Mouse (Mus musculus): ENCODE measurements around the gene Treh. TPM values are rescaled to one million over a fixed set of nuclear protein-coding genes. Genes with fewer than 3 reads are reported as not detected.

The Treh gene
- polyA plus RNA-seq (2015; fragmentation: Illumina TruSeq; extraction: RNeasy Lipid Tissue Mini Kit (QIAGEN cat#74804); ENCODE audit: insufficient read depth, low read depth, low replicate concordance), result not detected

DNA sequence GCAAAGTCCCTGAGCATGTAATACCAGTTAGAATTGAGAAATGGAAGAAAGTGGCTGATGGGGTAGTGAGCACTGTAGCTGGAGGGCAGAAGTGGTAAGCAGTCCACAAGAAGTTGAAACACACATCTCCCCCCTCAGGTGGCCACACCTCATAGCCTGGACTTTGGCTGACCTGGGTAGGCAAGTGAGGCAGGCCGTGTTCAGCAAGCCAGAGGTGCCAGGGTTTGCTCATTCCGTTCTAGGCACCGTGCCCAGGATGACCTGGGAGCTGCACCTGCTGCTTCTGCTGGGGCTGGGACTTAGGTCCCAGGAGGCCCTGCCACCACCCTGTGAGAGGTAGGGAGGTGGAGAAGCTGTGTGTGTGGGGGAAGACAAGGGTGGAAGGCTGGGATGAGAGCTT is at the start of gene Treh:
TSS of gene Treh (plus strand) at position 229 of the 400 bp plus-strand sequence.

DNA sequence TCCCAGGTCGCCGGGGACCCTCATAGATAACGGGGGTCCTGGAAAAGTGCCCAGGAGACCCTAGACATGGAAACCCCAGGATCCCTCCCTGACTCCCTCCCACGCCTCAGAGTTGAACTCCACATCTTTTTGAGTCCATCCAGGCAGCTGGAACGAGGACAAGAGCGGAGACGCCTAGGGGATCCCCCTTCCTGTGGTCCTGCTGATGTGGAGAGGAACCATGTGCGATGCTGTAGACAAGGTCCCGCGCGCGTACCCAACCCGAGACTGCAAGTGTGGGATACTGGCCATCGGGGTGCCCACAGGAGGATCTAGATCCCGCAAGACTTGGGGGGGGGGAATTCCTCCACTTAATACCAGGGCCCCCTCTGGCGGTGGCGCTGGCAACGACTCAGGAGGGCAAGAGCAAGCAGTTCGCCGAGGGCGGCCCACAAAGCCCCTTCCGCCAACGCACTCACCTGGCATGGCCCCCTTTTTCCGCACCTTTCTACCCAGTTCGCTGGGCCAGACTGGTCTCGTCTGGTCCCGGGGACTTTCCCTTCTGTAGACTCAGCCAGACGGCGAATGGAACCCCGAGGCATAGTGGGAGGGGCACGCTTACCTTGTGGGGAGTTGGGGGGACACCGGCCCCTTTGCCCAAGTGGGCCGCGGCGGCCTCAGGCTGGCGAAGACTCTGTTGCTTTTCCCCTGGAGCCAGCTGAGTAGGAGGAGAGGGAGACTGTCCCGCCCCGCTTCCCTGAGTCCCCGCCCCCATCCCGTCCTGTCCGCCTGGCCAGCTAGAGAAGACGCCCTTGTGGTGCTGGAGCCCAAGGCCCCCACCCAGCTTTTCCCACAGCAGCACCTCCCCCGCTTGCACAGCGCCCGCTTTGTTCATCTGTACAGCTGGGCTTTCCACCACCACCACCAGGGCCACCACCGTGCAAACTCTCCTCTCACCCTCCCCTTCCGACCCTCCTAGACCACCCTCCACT is 61.8 kb downstream of the Treh start, which contains the start of gene Phldb1:
TSS of gene Phldb1 (minus strand) at position 675 of the 971 bp plus-strand sequence.

Other genes starting within 250 kb of the Treh start
- not detected for gene Foxr1, start 232.1 kb upstream of the Treh start, polyA plus RNA-seq (2015; fragmentation: Illumina TruSeq; extraction: RNeasy Lipid Tissue Mini Kit (QIAGEN cat#74804); ENCODE audit: insufficient read depth, low read depth, low replicate concordance)
- not detected for gene Upk2, start 218.3 kb upstream of the Treh start, polyA plus RNA-seq (2015; fragmentation: Illumina TruSeq; extraction: RNeasy Lipid Tissue Mini Kit (QIAGEN cat#74804); ENCODE audit: insufficient read depth, low read depth, low replicate concordance)
- gene Bcl9l, start 190.4 kb upstream of the Treh start, polyA plus RNA-seq (2015; fragmentation: Illumina TruSeq; extraction: RNeasy Lipid Tissue Mini Kit (QIAGEN cat#74804); ENCODE audit: insufficient read depth, low read depth, low replicate concordance), result 7.3 TPM
- not detected for gene Cxcr5, start 111.4 kb upstream of the Treh start, polyA plus RNA-seq (2015; fragmentation: Illumina TruSeq; extraction: RNeasy Lipid Tissue Mini Kit (QIAGEN cat#74804); ENCODE audit: insufficient read depth, low read depth, low replicate concordance)
- 16.2 TPM for gene Ddx6, start 68.3 kb upstream of the Treh start, polyA plus RNA-seq (2015; fragmentation: Illumina TruSeq; extraction: RNeasy Lipid Tissue Mini Kit (QIAGEN cat#74804); ENCODE audit: insufficient read depth, low read depth, low replicate concordance)
- gene Phldb1, start 62.0 kb downstream of the Treh start, polyA plus RNA-seq (2015; fragmentation: Illumina TruSeq; extraction: RNeasy Lipid Tissue Mini Kit (QIAGEN cat#74804); ENCODE audit: insufficient read depth, low read depth, low replicate concordance), result 17.1 TPM
- gene Arcn1, start 94.6 kb downstream of the Treh start, polyA plus RNA-seq (2015; fragmentation: Illumina TruSeq; extraction: RNeasy Lipid Tissue Mini Kit (QIAGEN cat#74804); ENCODE audit: insufficient read depth, low read depth, low replicate concordance), result 28.1 TPM
- gene Ift46, start 94.7 kb downstream of the Treh start, polyA plus RNA-seq (2015; fragmentation: Illumina TruSeq; extraction: RNeasy Lipid Tissue Mini Kit (QIAGEN cat#74804); ENCODE audit: insufficient read depth, low read depth, low replicate concordance), result 20.0 TPM
- gene Tmem25, start 126.1 kb downstream of the Treh start, polyA plus RNA-seq (2015; fragmentation: Illumina TruSeq; extraction: RNeasy Lipid Tissue Mini Kit (QIAGEN cat#74804); ENCODE audit: insufficient read depth, low read depth, low replicate concordance), result 2.2 TPM
- not detected for gene Ttc36, start 129.8 kb downstream of the Treh start, polyA plus RNA-seq (2015; fragmentation: Illumina TruSeq; extraction: RNeasy Lipid Tissue Mini Kit (QIAGEN cat#74804); ENCODE audit: insufficient read depth, low read depth, low replicate concordance)
- gene Kmt2a, start 208.1 kb downstream of the Treh start, polyA plus RNA-seq (2015; fragmentation: Illumina TruSeq; extraction: RNeasy Lipid Tissue Mini Kit (QIAGEN cat#74804); ENCODE audit: insufficient read depth, low read depth, low replicate concordance), result 9.5 TPM
- gene Atp5l, start 247.5 kb downstream of the Treh start, polyA plus RNA-seq (2015; fragmentation: Illumina TruSeq; extraction: RNeasy Lipid Tissue Mini Kit (QIAGEN cat#74804); ENCODE audit: insufficient read depth, low read depth, low replicate concordance), result 260 TPM

Data from pancreas, adult 10 weeks (tissue).